ENCODE assay signal across 12 mouse cellular contexts in genomic region chr2:90542656-90543055, GRCm38 (mm10). TPM values are rescaled to one million over a fixed set of nuclear protein-coding genes. Genes with fewer than 3 reads are reported as not detected.
DNase-seq lines count a peak whose midpoint lies in the region; ATAC-seq lines count a peak whose summit lies in the region.
"Had no signal": no experiment of that assay in that cellular context is flagged by ENCODE, and none has a peak within 500 bp of the region (broad histone marks: within the 10 kb centered on the region; RNA-seq: fewer than 3 reads in every experiment).

No protein-coding gene starts in this region.

- H3K27ac ChIP-seq in kidney, embryonic 16.5 days (ENCODE audit: low read length): no peak overlapping the region; the same call in 1 of the 2 replicates
- H3K27ac ChIP-seq: neural tube, embryonic 12.5 days had no signal

- peak; percentile 16; the same call in 1 of the 2 replicates for ATAC-seq in kidney, embryonic 16.5 days (ENCODE audit: low FRiP score, low TSS enrichment)
- ATAC-seq in CD4-positive, CD25-positive, alpha-beta regulatory T cell, adult 4 months: peak; percentile 37
- ATAC-seq in megakaryocyte-erythroid progenitor cell, adult 5-6 weeks (replicated peaks; ENCODE audit: low FRiP score, low TSS enrichment, poor library complexity, severe bottlenecking): no peak
- ATAC-seq: hindbrain, embryonic 16.5 days had no signal

- H3K4me2 ChIP-seq in kidney, embryonic 16.5 days (replicated peaks; ENCODE audit: low read depth, low read length): no peak overlapping the region
- H3K4me2 ChIP-seq: neural tube, embryonic 12.5 days had no signal

- H3K36me3 ChIP-seq in kidney, embryonic 16.5 days (ENCODE audit: insufficient read depth, low read length): no peaks in the 10 kb centered on the region
- H3K36me3 ChIP-seq: neural tube, embryonic 12.5 days had no signal

- no peaks in the 10 kb centered on the region for H3K27me3 ChIP-seq in kidney, embryonic 16.5 days (ENCODE audit: insufficient read depth, low read length)
- H3K27me3 ChIP-seq: neural tube, embryonic 12.5 days had no signal

- H3K9me3 ChIP-seq in kidney, embryonic 16.5 days (ENCODE audit: low read length): no peaks in the 10 kb centered on the region
- H3K9me3 ChIP-seq: neural tube, embryonic 12.5 days had no signal

- no peak overlapping the region for H3K4me3 ChIP-seq in kidney, embryonic 16.5 days (ENCODE audit: low read length)
- H3K4me3 ChIP-seq: neural tube, embryonic 12.5 days had no signal

- 63% methylated on average over 2 of the region's 2 CpGs for WGBS in kidney, embryonic 16.5 days

- H3K9ac ChIP-seq in kidney, embryonic 16.5 days (replicated peaks; ENCODE audit: low read length): no peak overlapping the region
- H3K9ac ChIP-seq: neural tube, embryonic 12.5 days had no signal

- no peak for DNase-seq in kidney, postnatal 14 days
- DNase-seq in fat pad, adult 2 months (ENCODE audit: extremely low read depth, low read depth, low spot score): peak; percentile 40
- DNase-seq in natural killer cell, adult 2 months (ENCODE audit: low spot score in 2 of 2): peak; percentile 11 to 41
- DNase-seq in urinary bladder, adult 2 months (ENCODE audit: low spot score): no peak
- no peak for DNase-seq in left cerebral cortex, adult 8-10 months (ENCODE audit: low spot score in 2 of 2)
- DNase-seq: right cerebral cortex, adult 18-20 months; thymus, postnatal 36 days had no signal

- H3K4me1 ChIP-seq in kidney, embryonic 16.5 days (ENCODE audit: insufficient read depth, low read length): peaks cover 45% of the 10 kb centered on the region
- H3K4me1 ChIP-seq: neural tube, embryonic 12.5 days had no signal

RNA-seq across cellular contexts. Expression of gene Ptprj, which starts 37.8 kb away (rescaled TPM):
- polyA plus RNA-seq in kidney, embryonic 16.5 days (2015; fragmentation: Nextera tagmentation; extraction: Ambion mirVana): 7.0 and 7.4 TPM in 2 replicates
- 1 to 10 TPM; 5.2 to 7.0 TPM for polyA plus RNA-seq in CD4-positive, CD25-positive, alpha-beta regulatory T cell, adult 4 months (2017; shearing (Covaris generic))
- polyA plus RNA-seq in urinary bladder, adult 2 months (2012; rRNA removed): 7.1 and 10.1 TPM in 2 replicates
- 11.4 and 14.3 TPM in 2 replicates for total RNA-seq in megakaryocyte-erythroid progenitor cell, adult 5-6 weeks (2014; fragmentation: Nextera tagmentation)
- total RNA-seq in megakaryocyte-erythroid progenitor cell, adult 5-6 weeks (2017): 17.5 and 18.7 TPM in 2 replicates
- 100 to 1,000 TPM in 1 of 4 experiments, 10 to 100 TPM in 3; 90.8 to 104 (median 95.0) TPM for total RNA-seq in left cerebral cortex, adult 8-10 months (2022)

Comparison
In these comparisons a context has a peak if more than half of its experiments do, and no peak if none do; other contexts are left out.
1. DNase-seq: peak in fat pad, adult 2 months (single experiment) and natural killer cell, adult 2 months (2 of 2); none in kidney, postnatal 14 days (single experiment), urinary bladder, adult 2 months (single experiment) and left cerebral cortex, adult 8-10 months (0 of 2).